Mouse (Mus musculus): ENCODE results near the gene Rrp15. TPM values are rescaled to one million over a fixed set of nuclear protein-coding genes. Genes with fewer than 3 reads are reported as not detected.

Rrp15 gene
- polyA plus RNA-seq (2017; shearing (Covaris generic)), result 44.7 TPM

DNA sequence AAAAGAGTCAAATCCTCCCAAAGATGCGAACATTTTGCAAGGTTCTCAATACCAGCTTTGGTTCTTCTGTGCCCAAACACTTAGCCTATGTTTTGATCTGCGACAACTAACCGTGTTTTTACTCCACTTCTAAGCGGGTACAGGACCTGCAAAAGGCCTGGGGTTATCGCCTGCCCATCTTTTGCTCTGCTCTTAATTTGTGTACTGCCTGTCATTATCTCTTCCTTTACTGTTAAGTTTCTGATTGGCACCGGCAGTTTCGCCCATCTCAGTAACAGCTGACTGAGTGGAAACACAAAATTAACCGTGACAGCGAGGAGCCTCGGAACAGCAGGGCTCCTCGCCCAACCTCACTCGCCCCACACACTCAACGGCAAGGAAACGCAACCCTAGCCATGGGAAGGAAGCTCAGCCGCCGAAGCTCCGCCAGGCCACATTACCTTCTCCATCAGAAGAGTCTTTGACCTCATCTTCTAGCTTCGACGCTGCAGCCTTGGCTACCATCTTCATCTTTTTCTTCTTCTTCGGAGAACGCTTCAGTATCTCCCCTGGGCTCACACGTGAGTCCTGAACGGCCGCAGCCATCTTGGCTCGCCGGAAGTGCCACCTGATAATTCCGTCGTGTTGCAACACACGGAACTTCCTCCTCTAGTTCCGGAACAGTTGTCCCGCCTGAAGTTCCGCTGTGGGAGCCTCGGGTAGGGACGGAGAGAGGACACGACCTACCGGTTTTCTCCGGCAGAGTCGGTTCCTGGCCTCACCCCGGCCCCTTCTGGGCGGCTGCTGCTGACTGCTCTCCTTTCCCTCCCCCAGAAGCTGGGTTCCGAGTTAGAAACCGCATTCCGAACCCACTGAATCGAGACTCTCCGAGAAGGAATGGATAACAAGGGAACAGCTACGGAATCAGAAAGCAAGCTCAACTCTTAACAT is at the start of gene Rrp15:
TSS of gene Rrp15 (minus strand) at position 635 of the 930 bp plus-strand sequence.

DNA sequence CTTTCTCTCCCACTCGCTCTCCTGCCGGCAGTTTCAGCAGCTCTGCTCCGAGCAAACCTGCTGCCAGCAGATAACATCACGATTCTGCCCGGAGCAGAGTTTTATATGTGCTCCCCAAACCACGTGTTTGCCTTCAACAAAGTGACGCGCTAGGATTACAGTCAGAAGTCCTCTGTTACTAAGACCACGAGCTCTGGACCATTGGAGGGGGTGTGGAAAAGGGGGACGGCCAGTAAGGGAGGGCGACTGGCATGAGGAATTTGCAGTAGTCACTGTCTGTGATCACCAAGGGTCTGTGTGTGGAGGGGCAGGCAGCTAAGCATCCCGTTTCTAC is 43.3 kb downstream of the Rrp15 start, which contains the start of gene Tgfb2:
TSS of gene Tgfb2 (minus strand) at position 75 of the 334 bp plus-strand sequence.

Other genes starting within 250 kb of the Rrp15 start
- 0.10 TPM for gene Tgfb2, start 43.4 kb downstream of the Rrp15 start, polyA plus RNA-seq (2017; shearing (Covaris generic))
- not detected for gene D1Pas1, start 218.1 kb upstream of the Rrp15 start, polyA plus RNA-seq (2017; shearing (Covaris generic))